Mouse (Mus musculus): Measurements from ENCODE around the gene Fibcd1.

Gene Fibcd1

GRCm38 (mm10) chr2:31769631-31770111 lies 76.1 kb downstream of the Fibcd1 start:
- DNase-seq (ENCODE audit: extremely low spot score, low spot score): no peak

GRCm38 (mm10) chr2:31769115-31769514 lies 76.7 kb downstream of the Fibcd1 start:
- DNase-seq (ENCODE audit: extremely low spot score, low spot score): no peak

- no peak for DNase-seq (ENCODE audit: extremely low spot score, low spot score)
Measured at GRCm38 (mm10) chr2:31767815-31768214, 78.0 kb downstream of the Fibcd1 start.

GRCm38 (mm10) chr2:31767104-31767503 lies 78.7 kb downstream of the Fibcd1 start:
- no peak for DNase-seq (ENCODE audit: extremely low spot score, low spot score)
